Mouse (Mus musculus): ENCODE data around the gene Syne1.

The Syne1 gene

GRCm38 (mm10) chr10:5305555-5305954 is 245.7 kb downstream of the Syne1 start:
- no peak for DNase-seq (ENCODE audit: low read depth, low spot score)

- DNase-seq (ENCODE audit: low read depth, low spot score), result no peak
Observed at GRCm38 (mm10) chr10:5295291-5295891, 255.9 kb downstream of the Syne1 start.

DNA sequence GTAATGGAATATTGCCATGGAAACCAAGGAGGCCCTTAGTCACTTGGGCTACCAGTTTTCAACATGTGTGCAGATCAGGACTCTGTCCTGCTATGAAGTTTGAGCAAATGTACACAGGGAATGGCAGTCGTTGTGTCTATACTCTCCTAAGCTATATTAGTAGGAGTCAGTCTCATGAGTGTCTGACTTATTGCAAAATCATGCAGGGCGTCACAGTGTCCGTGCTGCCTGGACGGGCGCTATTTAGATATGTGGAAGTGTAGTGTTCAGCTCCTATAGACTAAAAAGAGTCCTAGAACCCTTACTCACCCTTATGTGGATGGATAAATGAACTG is 261.7 kb downstream of the Syne1 start:
- DNase-seq (ENCODE audit: low read depth, low spot score), result no peak

- DNase-seq (ENCODE audit: low read depth, low spot score), result peak; percentile 82
Observed at GRCm38 (mm10) chr10:5288716-5289574, 262.3 kb downstream of the Syne1 start.

GRCm38 (mm10) chr10:5288262-5288661 is 263.0 kb downstream of the Syne1 start:
- no peak for DNase-seq (ENCODE audit: low read depth, low spot score)

GRCm38 (mm10) chr10:5275769-5276168 is 275.5 kb downstream of the Syne1 start:
- no peak for DNase-seq (ENCODE audit: low read depth, low spot score)

- DNase-seq (ENCODE audit: low read depth, low spot score), result no peak
Observed at GRCm38 (mm10) chr10:5270641-5271040, 280.6 kb downstream of the Syne1 start.

DNA sequence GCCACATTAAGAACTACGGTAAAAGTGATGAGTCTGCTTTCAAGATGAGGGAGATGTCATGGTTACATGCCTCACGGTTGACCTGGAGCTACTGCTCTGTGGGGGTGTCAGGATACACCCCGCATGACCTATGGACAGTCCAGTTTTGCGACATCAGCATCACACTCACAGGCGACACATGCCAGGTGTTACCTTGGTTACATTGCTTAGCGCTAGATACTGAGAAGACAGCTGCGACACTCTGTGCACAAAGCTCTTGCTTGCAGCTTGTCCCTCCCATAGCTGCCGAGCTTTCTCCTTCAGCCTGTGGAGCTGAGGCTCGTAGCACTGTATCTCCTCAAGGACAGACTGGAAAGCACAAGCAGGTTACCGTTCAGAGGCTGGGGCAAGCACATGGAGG is 286.9 kb downstream of the Syne1 start:
- DNase-seq (ENCODE audit: low read depth, low spot score), result peak; percentile 50

GRCm38 (mm10) chr10:5262636-5263035 is 288.6 kb downstream of the Syne1 start:
- no peak for DNase-seq (ENCODE audit: low read depth, low spot score)

DNA sequence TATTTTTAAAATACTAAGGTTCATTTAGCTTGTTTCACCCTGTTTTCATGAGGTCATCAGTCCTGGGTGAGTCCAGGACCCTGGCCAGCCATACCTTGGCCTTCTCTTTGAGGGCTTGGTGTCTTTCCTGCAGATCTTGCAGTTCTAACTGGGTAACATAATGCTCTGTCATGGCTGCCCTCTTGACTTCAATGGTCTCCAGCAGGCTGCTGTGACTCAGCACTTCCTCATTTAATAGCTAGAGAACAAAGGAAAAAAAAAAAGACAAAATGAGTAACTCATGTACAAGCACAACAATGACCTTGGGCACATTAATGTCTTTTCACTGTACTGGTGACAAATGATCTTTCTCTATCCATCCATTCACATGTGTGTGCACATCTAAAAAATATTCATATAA is 294.6 kb downstream of the Syne1 start:
- DNase-seq (ENCODE audit: low read depth, low spot score), result no peak

DNA sequence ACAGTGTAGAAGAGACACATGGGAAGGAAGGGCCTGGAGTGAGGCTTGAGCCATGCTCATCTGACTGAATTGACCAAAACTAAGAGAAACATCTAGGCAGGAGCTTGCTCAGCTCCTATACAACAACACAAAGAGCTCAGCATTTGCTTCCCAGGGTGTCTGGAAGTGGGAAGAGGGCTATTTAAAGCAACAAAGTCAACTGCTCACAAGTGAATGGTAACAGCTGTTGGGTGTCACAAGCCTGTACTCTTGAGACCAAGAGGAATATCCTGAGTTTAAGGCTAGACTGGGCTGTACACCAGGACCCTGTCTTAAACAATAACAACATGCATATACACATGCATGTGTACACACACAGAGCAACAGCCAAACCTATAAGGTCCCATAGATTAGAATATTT is 297.5 kb downstream of the Syne1 start:
- no peak for DNase-seq (ENCODE audit: low read depth, low spot score)

DNA sequence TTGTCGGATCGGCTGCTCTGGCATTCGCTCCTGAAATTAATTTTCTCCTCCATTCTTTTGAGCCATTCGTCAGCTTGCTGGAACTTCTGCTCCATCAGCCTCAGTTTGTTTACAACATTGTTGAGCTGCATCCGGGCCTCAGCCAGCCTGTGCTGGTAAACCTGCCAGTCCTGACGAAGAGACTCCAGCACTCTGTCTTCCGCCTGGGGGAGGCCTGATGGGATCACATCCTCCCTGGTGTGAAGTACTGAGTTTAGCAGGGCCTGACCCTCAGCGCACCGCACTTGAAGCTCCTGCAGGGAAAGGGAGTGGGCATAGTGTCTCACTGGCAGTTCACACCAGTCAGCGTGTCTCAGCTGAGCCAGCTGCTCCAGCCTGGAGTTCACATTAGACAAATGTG is 300.6 kb downstream of the Syne1 start:
- DNase-seq (ENCODE audit: low read depth, low spot score), result no peak

GRCm38 (mm10) chr10:5239680-5240079 is 311.6 kb downstream of the Syne1 start:
- no peak for DNase-seq (ENCODE audit: low read depth, low spot score)

GRCm38 (mm10) chr10:5236926-5237325 is 314.4 kb downstream of the Syne1 start:
- DNase-seq (ENCODE audit: low read depth, low spot score), result no peak

DNA sequence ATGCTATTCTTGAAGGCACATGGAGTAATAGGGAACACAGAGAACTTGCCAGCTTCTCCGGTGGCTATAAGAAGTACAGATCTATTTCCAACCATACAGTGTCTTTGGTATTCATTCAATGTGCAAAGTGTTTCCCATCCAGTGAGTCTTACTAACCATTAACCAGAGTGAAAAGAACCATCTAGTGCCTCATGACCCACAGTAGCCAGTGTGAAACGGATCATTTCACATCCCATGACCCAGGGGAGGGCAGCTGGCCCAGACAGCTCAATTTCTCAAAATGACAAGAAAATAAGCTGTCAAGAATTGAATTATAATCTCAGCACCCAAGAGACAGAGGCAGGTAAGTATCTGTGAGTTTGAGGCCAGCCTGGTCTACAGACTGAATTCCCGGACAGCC is 315.1 kb downstream of the Syne1 start:
- DNase-seq (ENCODE audit: low read depth, low spot score), result peak; percentile 48

DNA sequence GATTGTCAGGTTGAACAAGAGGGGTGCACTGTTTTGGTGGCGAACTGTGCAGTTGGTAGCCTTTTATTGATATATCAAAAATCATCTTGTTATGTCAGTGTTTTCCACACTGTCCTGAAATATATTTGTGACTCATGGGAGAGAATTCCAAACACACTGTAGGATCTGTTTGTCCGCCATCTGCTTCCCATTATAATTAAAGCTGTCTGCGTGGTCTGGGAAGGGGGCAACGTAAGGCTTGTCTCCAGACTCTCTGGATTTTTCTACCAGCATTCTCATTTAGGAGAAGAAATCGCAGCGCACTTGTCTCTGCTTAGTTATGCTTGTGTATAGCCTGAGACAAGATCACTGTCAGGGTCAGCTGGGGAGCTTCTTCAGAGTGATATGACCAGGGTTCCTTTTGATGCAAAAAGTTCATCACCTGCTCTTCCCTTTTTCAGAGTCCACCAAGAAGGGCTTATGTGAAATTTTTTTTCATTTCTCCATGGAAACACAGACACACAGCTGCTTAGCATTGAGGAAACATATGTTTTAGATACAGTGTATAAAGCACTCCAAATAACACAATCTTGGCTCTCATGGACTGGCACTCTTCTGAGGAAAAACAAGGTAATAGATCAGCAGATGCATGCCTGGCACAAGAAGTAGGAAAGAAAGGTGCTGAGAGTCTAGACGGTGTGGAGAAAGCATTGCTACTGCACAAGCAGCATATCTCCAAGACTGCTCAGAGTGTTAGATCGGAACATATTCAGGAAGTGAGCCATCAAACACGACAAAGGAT is 316.4 kb downstream of the Syne1 start:
- DNase-seq (ENCODE audit: low read depth, low spot score), result no peak

- DNase-seq (ENCODE audit: low read depth, low spot score), result no peak
Observed at GRCm38 (mm10) chr10:5229129-5229528, 322.2 kb downstream of the Syne1 start.

- DNase-seq (ENCODE audit: low read depth, low spot score), result peak; percentile 28
Observed at GRCm38 (mm10) chr10:5227395-5228076, 323.7 kb downstream of the Syne1 start.

GRCm38 (mm10) chr10:5215943-5216342 is 335.3 kb downstream of the Syne1 start:
- DNase-seq (ENCODE audit: low read depth, low spot score), result no peak

DNA sequence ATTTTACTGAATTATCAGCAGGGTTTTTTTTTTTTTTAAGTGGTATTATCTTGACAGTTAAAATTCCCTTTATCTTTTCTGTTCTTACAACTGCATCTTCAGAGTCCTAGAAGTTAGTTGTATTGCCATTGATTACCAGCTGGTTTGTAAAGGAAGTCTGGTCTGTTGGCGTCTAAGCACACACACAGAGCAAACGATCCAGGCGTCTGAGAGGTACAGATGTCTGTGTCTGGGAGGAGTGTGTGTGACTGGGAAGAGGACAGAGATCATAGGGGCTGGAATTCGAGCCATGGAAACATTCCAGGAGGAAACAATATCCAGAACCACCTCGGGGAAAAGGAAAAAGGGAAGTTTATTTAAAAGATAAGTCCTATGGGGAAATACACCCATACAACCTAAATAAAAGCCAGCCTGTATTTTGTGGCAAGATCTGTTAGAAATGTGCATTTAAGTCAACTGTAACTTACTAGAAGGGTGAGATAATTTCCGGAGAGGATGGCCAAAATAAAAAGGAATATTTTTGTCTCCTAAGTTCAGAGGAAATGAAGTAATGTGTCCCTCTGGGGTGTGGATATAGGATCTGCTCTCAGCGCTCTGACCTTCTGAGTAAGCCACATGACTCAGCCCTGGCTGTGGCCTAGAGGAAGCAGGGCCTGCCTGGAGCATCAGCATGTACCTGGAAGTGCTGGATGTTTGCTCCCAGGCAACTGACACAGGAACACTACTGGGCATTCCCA is 343.2 kb downstream of the Syne1 start:
- DNase-seq (ENCODE audit: low read depth, low spot score), result peak; percentile 83

- DNase-seq (ENCODE audit: low read depth, low spot score), result no peak
Observed at GRCm38 (mm10) chr10:5205977-5206376, 345.3 kb downstream of the Syne1 start.

All from skeletal muscle tissue, adult 2 months (tissue).